In the genomic region with DNA sequence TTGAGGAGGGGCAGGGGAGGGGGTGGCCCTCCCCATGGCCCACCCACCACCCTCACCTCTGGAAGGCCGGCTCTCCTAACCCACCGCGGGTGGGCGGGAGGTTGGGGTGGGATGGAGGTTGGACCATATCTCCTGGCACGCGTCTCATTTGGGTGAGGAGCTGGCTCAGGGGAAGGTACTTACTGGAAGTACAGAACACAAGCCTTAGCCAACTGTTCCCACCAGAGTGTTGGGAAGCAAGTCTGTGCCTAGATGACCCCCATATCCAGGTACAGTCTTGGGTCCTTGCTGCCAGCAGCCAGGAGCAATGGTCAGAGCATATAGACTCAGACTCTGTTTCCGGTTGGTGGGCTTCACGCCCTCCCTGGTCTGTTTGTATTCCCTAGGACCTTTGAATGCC, we compare ENCODE assay signal across 10 mouse cellular contexts. TPM values are rescaled to one million over a fixed set of nuclear protein-coding genes. Genes with fewer than 3 reads are reported as not detected.
DNase-seq lines count a peak whose midpoint lies in the region; ATAC-seq and TF ChIP-seq lines count a peak whose summit lies in the region.
"Had no signal": no experiment of that assay in that cellular context is flagged by ENCODE, and none has a peak within 500 bp of the region (broad histone marks: within the 10 kb centered on the region; RNA-seq: fewer than 3 reads in every experiment).

No protein-coding gene starts in this region.

- no peak for TF ChIP-seq EP300 in heart, adult 2 months (IDR thresholded peaks at IDR 0.05; ENCODE audit: insufficient read depth, low read depth, low read length)
- TF ChIP-seq EP300 in stomach, postnatal 0 days (optimal IDR thresholded peaks at IDR 0.05): no peak

- H3K4me3 ChIP-seq in heart, embryonic 11.5 days (ENCODE audit: low read depth, low read length): no peak overlapping the region
- H3K4me3 ChIP-seq in heart, adult 2 months: no peak overlapping the region
- no peak overlapping the region for H3K4me3 ChIP-seq in stomach, embryonic 14.5 days (ENCODE audit: low read depth, low read length)
- H3K4me3 ChIP-seq in stomach, postnatal 0 days (ENCODE audit: low read depth, low read length): no peak overlapping the region
- H3K4me3 ChIP-seq in limb, embryonic 14.5 days (replicated peaks; ENCODE audit: low read length): no peak overlapping the region

- WGBS in heart, embryonic 11.5 days (ENCODE audit: insufficient replicate concordance): 11% methylated on average over 8 of the region's 8 CpGs
- WGBS in heart, adult 2 months: 31% methylated on average over 8 of the region's 8 CpGs
- WGBS in stomach, embryonic 14.5 days: 14% methylated on average over 8 of the region's 8 CpGs
- 21% methylated on average over 8 of the region's 8 CpGs for WGBS in stomach, postnatal 0 days
- 12% methylated on average over 8 of the region's 8 CpGs for WGBS in limb, embryonic 14.5 days

- H3K9me3 ChIP-seq in heart, embryonic 11.5 days (replicated peaks; ENCODE audit: control insufficient read depth, low read length): no peaks in the 10 kb centered on the region
- H3K9me3 ChIP-seq in stomach, embryonic 14.5 days (ENCODE audit: control insufficient read depth, low read depth, low read length): no peaks in the 10 kb centered on the region
- no peaks in the 10 kb centered on the region for H3K9me3 ChIP-seq in stomach, postnatal 0 days (ENCODE audit: control insufficient read depth, low read length)
- no peaks in the 10 kb centered on the region for H3K9me3 ChIP-seq in limb, embryonic 14.5 days (ENCODE audit: control insufficient read depth, low read length)

- H3K36me3 ChIP-seq in heart, embryonic 11.5 days (ENCODE audit: control insufficient read depth, insufficient read depth, low read length): no peaks in the 10 kb centered on the region
- no peaks in the 10 kb centered on the region for H3K36me3 ChIP-seq in heart, adult 2 months (ENCODE audit: control insufficient read depth, insufficient read depth, low read length)
- H3K36me3 ChIP-seq in stomach, embryonic 14.5 days (ENCODE audit: control insufficient read depth, insufficient read depth, low read length): no peaks in the 10 kb centered on the region
- no peaks in the 10 kb centered on the region for H3K36me3 ChIP-seq in stomach, postnatal 0 days (ENCODE audit: control insufficient read depth, insufficient read depth, low read length)
- H3K36me3 ChIP-seq in limb, embryonic 14.5 days (ENCODE audit: control insufficient read depth, insufficient read depth, low read length): no peaks in the 10 kb centered on the region

- H3K79me2 ChIP-seq in heart, adult 2 months (replicated peaks; ENCODE audit: control insufficient read depth, insufficient read depth, low read length): no peaks in the 10 kb centered on the region

- TF ChIP-seq CTCF in heart, adult 2 months (IDR thresholded peaks at IDR 0.05): no peak
- no peak for TF ChIP-seq CTCF in stomach, postnatal 0 days (IDR thresholded peaks at IDR 0.05; ENCODE audit: low read depth)

- ATAC-seq in heart, embryonic 11.5 days (replicated peaks; ENCODE audit: insufficient number of reproducible peaks, low FRiP score, low TSS enrichment): no peak
- no peak for ATAC-seq in stomach, embryonic 14.5 days (ENCODE audit: insufficient number of reproducible peaks, insufficient read depth, low FRiP score, low read depth)
- ATAC-seq in stomach, postnatal 0 days (ENCODE audit: low FRiP score, low TSS enrichment): no peak
- ATAC-seq in limb, embryonic 14.5 days (ENCODE audit: low FRiP score, low read depth): no peak
- ATAC-seq in CD4-positive, CD25-positive, alpha-beta regulatory T cell, adult 4 months: no peak
- ATAC-seq: inflammation-experienced regulatory T-cells, adult 6 months had no signal

- no peak for TF ChIP-seq POLR2A in heart, adult 2 months (IDR thresholded peaks at IDR 0.05; ENCODE audit: insufficient read depth, low read depth, low read length)
- TF ChIP-seq POLR2A in limb, embryonic 14.5 days (IDR thresholded peaks at IDR 0.05; ENCODE audit: borderline replicate concordance, extremely low read depth, insufficient read depth, insufficient read length): no peak

- H3K9ac ChIP-seq in heart, embryonic 11.5 days (ENCODE audit: low read depth, low read length): no peak overlapping the region
- H3K9ac ChIP-seq in heart, adult 2 months (ENCODE audit: low read depth, low read length): no peak overlapping the region
- H3K9ac ChIP-seq in stomach, embryonic 14.5 days (replicated peaks; ENCODE audit: low read depth, low read length): no peak overlapping the region
- H3K9ac ChIP-seq in stomach, postnatal 0 days (ENCODE audit: low read length): no peak overlapping the region
- H3K9ac ChIP-seq in limb, embryonic 14.5 days (ENCODE audit: low read depth, low read length, severe bottlenecking): 0 out of 2 replicates have a peak overlapping the region, but pooled peaks have one; percentile 0

- peaks cover 98% of the 10 kb centered on the region for H3K27me3 ChIP-seq in heart, embryonic 11.5 days (ENCODE audit: control insufficient read depth, insufficient read depth, low read length)
- peaks cover 13% of the 10 kb centered on the region for H3K27me3 ChIP-seq in heart, adult 2 months (ENCODE audit: control insufficient read depth, insufficient read depth, low read length)
- peaks cover 45% of the 10 kb centered on the region for H3K27me3 ChIP-seq in stomach, embryonic 14.5 days (ENCODE audit: control insufficient read depth, insufficient read depth, low read length)
- H3K27me3 ChIP-seq in stomach, postnatal 0 days (ENCODE audit: control insufficient read depth, insufficient read depth, low read length): peaks cover 9% of the 10 kb centered on the region; the same call in 1 of the 2 replicates
- peaks cover 60% of the 10 kb centered on the region for H3K27me3 ChIP-seq in limb, embryonic 14.5 days (ENCODE audit: control insufficient read depth, insufficient read depth, low read length)

- peaks cover 30% of the 10 kb centered on the region for H3K4me1 ChIP-seq in heart, embryonic 11.5 days (ENCODE audit: control insufficient read depth, insufficient read depth, low read length)
- H3K4me1 ChIP-seq in heart, adult 2 months (ENCODE audit: control insufficient read depth, insufficient read depth, low read length): peaks cover under 1% of the 10 kb centered on the region
- H3K4me1 ChIP-seq in stomach, embryonic 14.5 days (ENCODE audit: control insufficient read depth, insufficient read depth, low read length): peaks cover 29% of the 10 kb centered on the region
- H3K4me1 ChIP-seq in stomach, postnatal 0 days (replicated peaks; ENCODE audit: control insufficient read depth, insufficient read depth): peaks cover 11% of the 10 kb centered on the region
- H3K4me1 ChIP-seq in limb, embryonic 14.5 days (ENCODE audit: control insufficient read depth, insufficient read depth, low read length): peaks cover 31% of the 10 kb centered on the region

- DNase-seq in heart, adult 2 months: no peak
- DNase-seq in stomach, postnatal 0 days (ENCODE audit: low spot score): no peak
- no peak for DNase-seq in limb, embryonic 14.5 days (ENCODE audit: low spot score)
- DNase-seq in frontal cortex, adult 2 months (ENCODE audit: extremely low spot score in 1 of 2, low spot score in 1 of 2): no peak
- DNase-seq in kidney, adult 8-10 months: no peak

- intact Hi-C loops in heart, adult 2 months (cut with DNase I): no loop called here

- H3K27ac ChIP-seq in heart, embryonic 11.5 days (ENCODE audit: low read depth, low read length): no peak overlapping the region
- no peak overlapping the region for H3K27ac ChIP-seq in heart, adult 2 months
- H3K27ac ChIP-seq in stomach, embryonic 14.5 days (ENCODE audit: low read length): no peak overlapping the region
- H3K27ac ChIP-seq in stomach, postnatal 0 days (replicated peaks): no peak overlapping the region
- H3K27ac ChIP-seq in limb, embryonic 14.5 days (replicated peaks; ENCODE audit: low read depth, low read length): no peak overlapping the region

- H3K4me2 ChIP-seq in heart, embryonic 11.5 days: peak overlapping the region; percentile 49; the same call in 1 of the 2 replicates
- peak overlapping the region; percentile 28; the same call in 1 of the 2 replicates for H3K4me2 ChIP-seq in stomach, embryonic 14.5 days (replicated peaks; ENCODE audit: low read depth, low read length)
- no peak overlapping the region for H3K4me2 ChIP-seq in stomach, postnatal 0 days (replicated peaks; ENCODE audit: low read depth)
- peak overlapping the region; percentile 30 for H3K4me2 ChIP-seq in limb, embryonic 14.5 days (replicated peaks; ENCODE audit: low read depth, low read length, severe bottlenecking)

RNA-seq across cellular contexts. Expression of gene Hes5, which starts 2.1 kb away (rescaled TPM):
- 0.56 TPM in 1 of 2 replicates, not detected in the other for polyA plus RNA-seq in heart, embryonic 11.5 days (2014; fragmentation: Nextera tagmentation; extraction: Ambion mirVana)
- not detected for total RNA-seq in heart, adult 2 months (2021)
- 0.10 TPM in 1 of 2 replicates, not detected in the other for polyA plus RNA-seq in heart, adult 2 months (2012; rRNA removed)
- polyA plus RNA-seq in stomach, embryonic 14.5 days (2014; fragmentation: Nextera tagmentation; extraction: Ambion mirVana): 0.91 and 1.1 TPM in 2 replicates
- polyA plus RNA-seq in stomach, postnatal 0 days (2015; fragmentation: Nextera tagmentation; extraction: Ambion mirVana): 0.24 and 0.36 TPM in 2 replicates
- polyA plus RNA-seq in limb, embryonic 14.5 days (2012; rRNA removed): 0.60 and 1.6 TPM in 2 replicates
- 0.30 and 0.77 TPM in 2 replicates for polyA plus RNA-seq in limb, embryonic 14.5 days (2014; fragmentation: Nextera tagmentation; extraction: Ambion mirVana)
- polyA plus RNA-seq in frontal cortex, adult 2 months (2012; rRNA removed): 45.3 and 68.8 TPM in 2 replicates
- polyA plus RNA-seq in CD4-positive, CD25-positive, alpha-beta regulatory T cell, adult 4 months (2017; shearing (Covaris generic)): under 1 TPM in 1 of 2 experiments, not detected in 1; 0.59 TPM
- polyA plus RNA-seq: C2C12 had no signal

RNA-seq across cellular contexts. Expression of gene Pank4, which starts 5.3 kb away (rescaled TPM):
- 40.6 and 45.0 TPM in 2 replicates for polyA plus RNA-seq in heart, embryonic 11.5 days (2014; fragmentation: Nextera tagmentation; extraction: Ambion mirVana)
- 10 to 100 TPM; 40.7 to 43.9 TPM for total RNA-seq in heart, adult 2 months (2021)
- 59.6 and 81.2 TPM in 2 replicates for polyA plus RNA-seq in heart, adult 2 months (2012; rRNA removed)
- 48.3 and 50.4 TPM in 2 replicates for polyA plus RNA-seq in stomach, embryonic 14.5 days (2014; fragmentation: Nextera tagmentation; extraction: Ambion mirVana)
- 14.8 and 14.9 TPM in 2 replicates for polyA plus RNA-seq in stomach, postnatal 0 days (2015; fragmentation: Nextera tagmentation; extraction: Ambion mirVana)
- 76.3 and 86.2 TPM in 2 replicates for polyA plus RNA-seq in limb, embryonic 14.5 days (2012; rRNA removed)
- 36.9 and 43.9 TPM in 2 replicates for polyA plus RNA-seq in limb, embryonic 14.5 days (2014; fragmentation: Nextera tagmentation; extraction: Ambion mirVana)
- polyA plus RNA-seq in frontal cortex, adult 2 months (2012; rRNA removed): 73.0 and 76.7 TPM in 2 replicates
- 10 to 100 TPM; 40.8 to 61.1 TPM for polyA plus RNA-seq in CD4-positive, CD25-positive, alpha-beta regulatory T cell, adult 4 months (2017; shearing (Covaris generic))

RNA-seq across cellular contexts. Expression of gene Tnfrsf14, which starts 30.3 kb away (rescaled TPM):
- polyA plus RNA-seq in heart, embryonic 11.5 days (2014; fragmentation: Nextera tagmentation; extraction: Ambion mirVana): 3.0 and 4.4 TPM in 2 replicates
- total RNA-seq in heart, adult 2 months (2021): 1 to 10 TPM; 6.1 to 7.0 TPM
- 16.1 and 18.8 TPM in 2 replicates for polyA plus RNA-seq in heart, adult 2 months (2012; rRNA removed)
- polyA plus RNA-seq in stomach, embryonic 14.5 days (2014; fragmentation: Nextera tagmentation; extraction: Ambion mirVana): 1.2 and 2.9 TPM in 2 replicates
- polyA plus RNA-seq in stomach, postnatal 0 days (2015; fragmentation: Nextera tagmentation; extraction: Ambion mirVana): 0.61 TPM in 2 replicates
- polyA plus RNA-seq in limb, embryonic 14.5 days (2012; rRNA removed): 4.1 and 5.8 TPM in 2 replicates
- polyA plus RNA-seq in limb, embryonic 14.5 days (2014; fragmentation: Nextera tagmentation; extraction: Ambion mirVana): 0.87 and 0.99 TPM in 2 replicates
- 1.7 and 1.9 TPM in 2 replicates for polyA plus RNA-seq in frontal cortex, adult 2 months (2012; rRNA removed)
- polyA plus RNA-seq in CD4-positive, CD25-positive, alpha-beta regulatory T cell, adult 4 months (2017; shearing (Covaris generic)): 10 to 100 TPM; 12.0 to 22.3 TPM

RNA-seq across cellular contexts. Expression of gene Fam213b, which starts 59.7 kb away (rescaled TPM):
- 26.4 and 29.6 TPM in 2 replicates for polyA plus RNA-seq in heart, embryonic 11.5 days (2014; fragmentation: Nextera tagmentation; extraction: Ambion mirVana)
- 10 to 100 TPM; 77.1 to 95.9 TPM for total RNA-seq in heart, adult 2 months (2021)
- 77.3 and 110 TPM in 2 replicates for polyA plus RNA-seq in heart, adult 2 months (2012; rRNA removed)
- polyA plus RNA-seq in stomach, embryonic 14.5 days (2014; fragmentation: Nextera tagmentation; extraction: Ambion mirVana): 40.1 and 42.5 TPM in 2 replicates
- polyA plus RNA-seq in stomach, postnatal 0 days (2015; fragmentation: Nextera tagmentation; extraction: Ambion mirVana): 62.1 and 65.4 TPM in 2 replicates
- 24.3 and 33.6 TPM in 2 replicates for polyA plus RNA-seq in limb, embryonic 14.5 days (2012; rRNA removed)
- polyA plus RNA-seq in limb, embryonic 14.5 days (2014; fragmentation: Nextera tagmentation; extraction: Ambion mirVana): 48.0 and 51.8 TPM in 2 replicates
- 121 and 126 TPM in 2 replicates for polyA plus RNA-seq in frontal cortex, adult 2 months (2012; rRNA removed)
- 10 to 100 TPM in 1 of 2 experiments, 1 to 10 TPM in 1; 5.4 to 11.3 TPM for polyA plus RNA-seq in CD4-positive, CD25-positive, alpha-beta regulatory T cell, adult 4 months (2017; shearing (Covaris generic))

Comparison
In these comparisons a context has a peak if more than half of its experiments do, and no peak if none do; other contexts are left out.
1. RNA of gene Hes5, which starts 2.1 kb away (polyA plus RNA-seq): 45.3 to 68.8 TPM in frontal cortex, adult 2 months; 0.30 to 1.6 TPM in limb, embryonic 14.5 days, 0.91 to 1.1 TPM in stomach, embryonic 14.5 days, 0.59 TPM in CD4-positive, CD25-positive, alpha-beta regulatory T cell, adult 4 months, 0.56 TPM in heart, embryonic 11.5 days, 0.24 to 0.36 TPM in stomach, postnatal 0 days and 0.10 TPM in heart, adult 2 months; every median in the first group is over 10 times any median in the second.